Mouse (Mus musculus) hindbrain, embryonic 11.5 days (tissue): ENCODE measurements at regions not wholly inside any gene's neighbourhood (a gene's known extent, or its start where the extent isn't known, plus 50 kb on each side); places are given as distances from the start of the nearest gene placed in this dataset.

Source experiments
- ATAC-seq: fragments of 200-750 bp; cut with Nextera tagmentation; 2 replicates; pipeline ENCODE4 v1.8.0; 2017; ENCODE audit warnings: mild to moderate bottlenecking, moderate TSS enrichment, moderate library complexity; ENCODE audit not compliant: low FRiP score
- DNase-seq: peaks from one replicate; pipeline ENCODE4 v3.0.0-alpha.2; 2015; ENCODE audit warnings: low spot score
- H3K27ac ChIP-seq: fragments of 300-500 bp; sonication (generic); 2 replicates; pipeline ENCODE4 v1.5.1; 2014; ENCODE audit warnings: mild to moderate bottlenecking, low read depth, low read length
- H3K27me3 ChIP-seq: fragments of 300-500 bp; sonication (generic); 2 replicates; pipeline ENCODE4 v1.6.1; 2014; ENCODE audit warnings: mild to moderate bottlenecking, low read length, moderate library complexity, mixed read lengths; ENCODE audit not compliant: control insufficient read depth, insufficient read depth
- H3K36me3 ChIP-seq: fragments of 300-500 bp; sonication (generic); 2 replicates; pipeline ENCODE4 v1.6.1; 2014; ENCODE audit warnings: mild to moderate bottlenecking, low read length, moderate library complexity, mixed read lengths; ENCODE audit not compliant: control insufficient read depth, insufficient read depth
- H3K4me1 ChIP-seq: fragments of 300-500 bp; sonication (generic); replicated peaks from 2 replicates; pipeline ENCODE4 v1.6.1; 2014; ENCODE audit warnings: low read length, mixed read lengths; ENCODE audit not compliant: control insufficient read depth, insufficient read depth
- H3K4me2 ChIP-seq: fragments of 300-500 bp; sonication (generic); replicated peaks from 2 replicates; pipeline ENCODE4 v1.6.1; 2014; ENCODE audit warnings: mild to moderate bottlenecking, low read depth, low read length
- H3K4me3 ChIP-seq: fragments of 300-500 bp; sonication (generic); 2 replicates; pipeline ENCODE4 v1.5.1; 2014; ENCODE audit warnings: low read depth, low read length
- H3K9ac ChIP-seq: fragments of 300-500 bp; sonication (generic); 2 replicates; pipeline ENCODE4 v1.6.1; 2014; ENCODE audit warnings: low read depth, low read length
- H3K9me3 ChIP-seq: fragments of 300-500 bp; sonication (generic); 2 replicates; pipeline ENCODE4 v1.6.1; 2016; ENCODE audit warnings: low read length; ENCODE audit not compliant: control insufficient read depth
- WGBS: fragments of 180-500 bp; shearing (Covaris S2); extraction: QIAGEN DNeasy Blood & Tissue Kit; methylation state at CpG from one replicate; pipeline ENCODE4 v1.1.7; 2014; 5-methylcytosine and 5-hydroxymethylcytosine counted together

- Histone ChIP-seq H3K27me3 (no peaks in the 10 kb centered on the region), H3K9me3 (no peaks in the 10 kb centered on the region), H3K27ac (no peak overlapping the region), H3K36me3 (no peaks in the 10 kb centered on the region), H3K9ac (no peak overlapping the region), H3K4me3 (no peak overlapping the region), H3K4me2 (no peak overlapping the region), H3K4me1 (no peaks in the 10 kb centered on the region)
- ATAC-seq, result no peak
- DNase-seq, result no peak
- WGBS, result 37% methylated on average over 4 of the region's 4 CpGs
These were observed 110.4 kb upstream of the Neil3 start for GRCm38 (mm10) chr8:53749263-53749662.

- H3K4me1 ChIP-seq, result no peaks in the 10 kb centered on the region
- no peaks in the 10 kb centered on the region for H3K27me3 ChIP-seq
- H3K4me3 ChIP-seq, result no peak overlapping the region
- ATAC-seq (no peak), DNase-seq (no peak)
- no peak overlapping the region for H3K9ac ChIP-seq
- no peaks in the 10 kb centered on the region for H3K36me3 ChIP-seq
- no peak overlapping the region for H3K27ac ChIP-seq
- H3K4me2 ChIP-seq, result no peak overlapping the region
- H3K9me3 ChIP-seq, result no peaks in the 10 kb centered on the region
These were observed 130.3 kb upstream of the Neil3 start for GRCm38 (mm10) chr8:53769211-53769610.

- no peaks in the 10 kb centered on the region for H3K36me3 ChIP-seq
- no peak overlapping the region for H3K27ac ChIP-seq
- H3K9ac ChIP-seq, result no peak overlapping the region
- H3K4me2 ChIP-seq, result no peak overlapping the region
- no peak overlapping the region for H3K4me3 ChIP-seq
- DNase-seq, result no peak
- no peaks in the 10 kb centered on the region for H3K27me3 ChIP-seq
- no peak for ATAC-seq
- no peaks in the 10 kb centered on the region for H3K4me1 ChIP-seq
- no peaks in the 10 kb centered on the region for H3K9me3 ChIP-seq
These were observed 136.6 kb upstream of the Neil3 start for GRCm38 (mm10) chr8:53775511-53775910.

- 85% methylated on average over 2 of the region's 2 CpGs for WGBS
- Histone ChIP-seq H3K9me3 (no peaks in the 10 kb centered on the region), H3K27ac (no peak overlapping the region), H3K4me3 (no peak overlapping the region), H3K4me1 (no peaks in the 10 kb centered on the region), H3K27me3 (no peaks in the 10 kb centered on the region), H3K9ac (no peak overlapping the region), H3K4me2 (no peak overlapping the region), H3K36me3 (no peaks in the 10 kb centered on the region)
- no peak for DNase-seq
- ATAC-seq, result no peak
These were observed 142.0 kb upstream of the Neil3 start for GRCm38 (mm10) chr8:53780886-53781285.

- Histone ChIP-seq H3K9ac (no peak overlapping the region), H3K36me3 (no peaks in the 10 kb centered on the region), H3K4me3 (no peak overlapping the region), H3K4me2 (no peak overlapping the region), H3K9me3 (no peaks in the 10 kb centered on the region), H3K27ac (no peak overlapping the region), H3K27me3 (no peaks in the 10 kb centered on the region), H3K4me1 (no peaks in the 10 kb centered on the region)
- WGBS, result 78% methylated on average over 4 of the region's 4 CpGs
- ATAC-seq (no peak), DNase-seq (no peak)
These were observed 143.0 kb upstream of the Neil3 start for GRCm38 (mm10) chr8:53781885-53782284.

GRCm38 (mm10) chr8:53788202-53788601, 149.3 kb upstream of the Neil3 start:
- WGBS, result 85% methylated on average over 1 of the region's 1 CpGs
- H3K4me3 ChIP-seq, result no peak overlapping the region
- H3K27me3 ChIP-seq, result no peaks in the 10 kb centered on the region
- no peak overlapping the region for H3K4me2 ChIP-seq
- no peaks in the 10 kb centered on the region for H3K4me1 ChIP-seq
- H3K27ac ChIP-seq, result no peak overlapping the region
- no peak for ATAC-seq
- no peak for DNase-seq
- no peaks in the 10 kb centered on the region for H3K9me3 ChIP-seq
- H3K9ac ChIP-seq, result no peak overlapping the region
- no peaks in the 10 kb centered on the region for H3K36me3 ChIP-seq

GRCm38 (mm10) chr8:53821148-53821547, 182.3 kb upstream of the Neil3 start:
- WGBS, result 35% methylated on average over 1 of the region's 1 CpGs
- Histone ChIP-seq H3K4me1 (no peaks in the 10 kb centered on the region), H3K27ac (no peak overlapping the region), H3K4me2 (no peak overlapping the region), H3K9me3 (no peaks in the 10 kb centered on the region), H3K36me3 (no peaks in the 10 kb centered on the region), H3K4me3 (no peak overlapping the region), H3K27me3 (no peaks in the 10 kb centered on the region), H3K9ac (no peak overlapping the region)
- ATAC-seq (no peak), DNase-seq (no peak)

- ATAC-seq (no peak), DNase-seq (no peak)
- Histone ChIP-seq H3K9ac (no peak overlapping the region), H3K27ac (no peak overlapping the region), H3K27me3 (no peaks in the 10 kb centered on the region), H3K4me2 (no peak overlapping the region), H3K9me3 (no peaks in the 10 kb centered on the region), H3K4me3 (no peak overlapping the region), H3K4me1 (no peaks in the 10 kb centered on the region), H3K36me3 (no peaks in the 10 kb centered on the region)
- 95% methylated on average over 1 of the region's 1 CpGs for WGBS
These were observed 188.5 kb upstream of the Neil3 start for GRCm38 (mm10) chr8:53827395-53827794.

GRCm38 (mm10) chr8:53847821-53848220, 209.0 kb upstream of the Neil3 start:
- H3K9me3 ChIP-seq, result no peaks in the 10 kb centered on the region

More at GRCm38 (mm10) chr8:53847821-53848220, 209.0 kb upstream of the Neil3 start:
- H3K36me3 ChIP-seq, result no peaks in the 10 kb centered on the region
- H3K4me3 ChIP-seq, result no peak overlapping the region
- no peak overlapping the region for H3K27ac ChIP-seq
- H3K4me1 ChIP-seq, result no peaks in the 10 kb centered on the region
- H3K9ac ChIP-seq, result no peak overlapping the region
- ATAC-seq, result no peak
- H3K27me3 ChIP-seq, result no peaks in the 10 kb centered on the region
- H3K4me2 ChIP-seq, result no peak overlapping the region
- no peak for DNase-seq
